Mouse (Mus musculus): ENCODE data around the gene Pex3.
"Not testable (repeated sequence)": the region's sequence is repeated elsewhere in the genome, so short reads cannot be mapped to it uniquely, and the experiment has no call there.

Gene Pex3

GRCm38 (mm10) chr10:13534751-13535150 is 18.2 kb downstream of the Pex3 start:
- no peak for DNase-seq

DNA sequence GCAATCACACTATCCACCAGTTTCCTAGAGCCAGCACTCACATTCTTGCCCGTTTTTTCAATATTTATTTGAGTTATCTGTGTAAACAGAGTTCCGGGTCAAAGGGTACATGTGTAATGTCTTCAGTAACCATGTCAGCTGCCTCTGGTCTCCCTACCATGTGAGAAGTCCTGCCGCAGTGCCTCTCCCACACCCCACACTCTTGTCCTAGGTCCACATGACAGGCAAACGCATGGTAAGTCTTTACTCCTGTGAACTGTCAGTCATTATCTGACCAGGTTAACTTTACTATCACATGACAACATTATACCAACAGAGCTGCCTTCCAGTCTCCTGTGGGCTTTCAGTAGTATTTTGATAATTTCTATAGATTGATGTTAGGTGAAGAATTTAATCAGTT is 24.8 kb downstream of the Pex3 start:
- no peak for DNase-seq

GRCm38 (mm10) chr10:13521857-13522256 is 31.1 kb downstream of the Pex3 start:
- no peak for DNase-seq

DNA sequence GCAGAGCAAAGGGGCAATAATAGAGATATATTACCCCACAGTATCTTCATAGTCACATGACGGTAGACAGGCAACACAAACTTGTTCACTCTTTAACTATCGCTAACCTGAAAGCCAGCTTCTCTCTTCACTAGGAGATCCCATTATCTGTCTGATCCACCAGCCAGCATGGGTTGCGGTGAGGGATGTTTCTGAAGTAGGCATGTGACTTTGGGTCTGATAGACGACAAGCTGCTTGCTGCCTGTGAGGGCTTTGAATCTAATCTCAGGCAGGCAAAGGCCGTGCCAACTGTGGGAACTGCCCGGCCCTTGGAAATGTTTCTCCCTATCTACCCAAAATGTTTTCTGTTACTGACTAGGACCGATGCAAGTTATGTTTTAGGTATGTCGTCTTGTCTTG is 50.6 kb downstream of the Pex3 start:
- DNase-seq = no peak

GRCm38 (mm10) chr10:13501533-13501932 is 51.4 kb downstream of the Pex3 start:
- DNase-seq = not testable (repeated sequence)

- DNase-seq = peak; percentile 91
These were observed 51.9 kb downstream of the Pex3 start for GRCm38 (mm10) chr10:13500938-13501496.

- no peak for DNase-seq
These were observed 52.5 kb downstream of the Pex3 start for GRCm38 (mm10) chr10:13500473-13500872.

GRCm38 (mm10) chr10:13499331-13499730 is 53.6 kb downstream of the Pex3 start, which contains the start of gene Fuca2:
Gene Fuca2, plus strand, starts transcription at chr10:13499540.
- no peak for DNase-seq

DNA sequence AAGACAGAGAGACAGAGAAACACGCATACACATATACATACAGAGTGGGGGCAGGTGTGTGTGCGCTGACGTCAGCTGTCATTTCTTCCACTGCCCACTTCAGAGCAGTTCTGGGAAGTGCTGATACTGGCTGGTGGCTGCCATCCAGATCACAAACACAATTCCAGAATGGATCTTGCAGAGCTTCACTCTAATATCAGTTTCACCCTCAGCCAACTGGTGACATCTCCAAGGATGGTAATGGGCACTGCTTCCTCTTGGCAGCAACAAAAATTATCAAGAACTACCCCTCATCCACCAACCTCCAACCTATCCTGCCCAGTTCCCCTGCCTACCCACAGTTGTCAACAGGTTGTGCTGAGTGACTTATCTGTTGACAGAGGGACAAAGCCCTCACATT is 56.6 kb downstream of the Pex3 start:
- DNase-seq = no peak

- no peak for DNase-seq
These were observed 58.8 kb downstream of the Pex3 start for GRCm38 (mm10) chr10:13493978-13494686.

DNA sequence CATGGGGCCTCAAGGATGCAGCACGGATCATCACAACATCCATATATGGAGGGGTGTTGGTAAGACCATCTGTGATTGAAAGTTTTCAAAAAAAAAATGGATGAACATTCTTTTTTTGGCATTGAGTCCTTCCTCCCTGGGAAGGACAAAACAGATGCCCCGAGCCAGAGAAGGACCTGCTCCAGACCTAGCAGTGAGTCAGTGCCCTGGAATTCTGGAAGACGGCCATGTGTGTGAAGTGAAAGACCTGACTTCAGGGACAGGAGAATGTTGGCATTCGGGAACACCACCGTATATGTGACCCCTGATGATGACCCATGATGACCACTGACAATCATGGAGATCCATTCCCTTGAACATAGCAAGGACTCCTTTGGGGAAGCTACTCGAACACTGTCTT is 63.3 kb downstream of the Pex3 start:
- DNase-seq = no peak

- no peak for DNase-seq
These were observed 67.0 kb downstream of the Pex3 start for GRCm38 (mm10) chr10:13485958-13486357.

DNA sequence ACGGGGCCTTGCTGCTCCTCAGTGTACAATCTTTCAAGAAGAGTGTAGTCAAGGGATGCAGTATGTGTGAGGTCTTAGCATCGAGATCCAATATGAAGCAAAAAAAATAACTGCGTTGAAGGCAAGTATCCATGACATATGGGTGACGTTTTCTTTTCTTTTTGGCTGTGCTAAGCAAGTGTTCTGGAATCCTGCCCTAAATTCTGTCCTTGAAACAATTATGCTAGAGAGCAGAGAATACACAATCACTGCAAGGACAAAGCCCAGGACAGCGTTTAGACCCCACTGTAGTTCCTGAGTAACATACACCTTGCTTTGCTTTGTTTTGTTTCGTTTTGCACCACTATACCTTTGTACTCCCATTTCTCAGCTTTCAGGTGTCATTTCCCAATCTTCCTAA is 73.6 kb downstream of the Pex3 start:
- no peak for DNase-seq

GRCm38 (mm10) chr10:13475121-13475520 is 77.8 kb downstream of the Pex3 start:
- DNase-seq = peak; percentile 6

DNA sequence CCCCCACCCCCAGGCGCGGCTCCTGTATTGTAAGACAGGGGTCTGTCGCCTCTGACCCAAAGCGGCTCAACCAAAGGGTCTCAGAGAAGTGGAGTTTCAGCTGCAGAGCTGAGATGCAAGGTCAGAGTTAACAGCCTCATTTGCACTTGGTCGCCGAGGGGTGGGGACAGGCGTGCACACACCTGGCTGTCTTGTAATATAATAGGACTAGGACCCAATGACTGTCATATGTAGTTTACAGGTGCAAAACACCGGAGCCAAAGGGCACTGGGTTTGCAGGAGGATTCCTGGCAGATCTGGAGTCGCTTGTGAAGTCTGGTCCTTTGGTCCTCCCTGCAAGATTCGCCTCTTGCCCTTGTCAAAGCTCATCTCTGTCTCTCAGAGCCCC is 78.4 kb downstream of the Pex3 start:
- DNase-seq = no peak
